Mouse (Mus musculus): Measurements from ENCODE around the gene Borcs7.
"Not testable (repeated sequence)": the region's sequence is repeated elsewhere in the genome, so short reads cannot be mapped to it uniquely, and the experiment has no call there.

The Borcs7 gene

DNA sequence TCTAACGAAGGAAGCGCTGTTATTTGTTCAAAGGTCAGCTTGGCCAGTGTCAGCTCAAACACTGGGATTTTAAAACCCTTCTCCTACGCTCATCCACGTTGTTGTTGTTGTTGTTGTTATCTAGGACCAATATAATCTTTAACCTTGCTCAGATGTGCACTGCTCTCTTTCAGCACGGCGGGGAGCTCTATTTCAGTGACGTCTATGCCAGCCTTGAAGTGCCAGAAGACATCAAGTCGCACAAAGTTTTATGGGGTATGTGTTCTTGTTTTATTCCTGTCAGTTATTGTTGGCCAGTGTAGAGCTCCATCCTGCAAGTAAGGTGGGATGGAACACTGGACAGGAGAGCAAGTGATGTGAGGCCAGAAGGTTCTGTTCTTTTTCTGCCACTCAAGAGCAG, 25.3 kb downstream of the Borcs7 start:
- DNase-seq = no peak

DNA sequence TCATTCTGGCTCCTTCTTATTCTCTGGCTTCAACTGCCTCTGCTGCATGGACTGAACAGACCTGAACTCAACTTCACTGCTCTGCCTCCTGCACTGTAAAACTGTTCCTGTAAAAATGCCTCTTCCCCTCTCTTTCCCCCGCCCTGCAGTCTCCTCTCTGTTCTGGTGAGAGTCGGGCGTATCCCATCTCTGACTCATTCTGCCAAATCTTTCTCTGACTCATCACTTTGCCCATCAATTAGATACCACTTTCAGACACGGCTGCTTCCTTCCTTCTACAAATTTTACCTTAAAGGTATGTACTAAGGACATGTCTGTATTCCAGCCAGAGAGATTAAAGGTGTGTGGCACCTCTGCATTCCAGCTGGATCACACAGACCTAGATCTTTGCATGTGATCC, 28.4 kb downstream of the Borcs7 start:
- no peak for DNase-seq

DNA sequence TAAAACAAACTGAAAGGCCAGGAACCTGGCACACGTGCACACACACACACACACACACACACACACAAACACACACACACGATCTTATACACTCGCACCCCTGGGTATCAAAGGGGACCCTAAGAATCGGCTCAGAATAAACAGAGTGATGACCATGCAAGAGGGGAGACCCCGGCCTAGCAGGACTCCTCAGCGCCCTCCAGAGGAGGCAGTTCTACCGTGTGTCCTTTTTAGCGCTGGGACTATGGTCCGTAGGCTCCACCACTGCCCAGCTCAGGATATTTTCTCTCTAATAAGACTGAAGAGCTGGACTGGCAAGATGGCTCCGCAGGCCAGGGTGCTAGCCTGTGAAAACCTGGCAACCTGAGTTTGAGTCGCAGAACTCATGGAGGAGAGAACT, 34.7 kb downstream of the Borcs7 start:
- no peak for DNase-seq

DNA sequence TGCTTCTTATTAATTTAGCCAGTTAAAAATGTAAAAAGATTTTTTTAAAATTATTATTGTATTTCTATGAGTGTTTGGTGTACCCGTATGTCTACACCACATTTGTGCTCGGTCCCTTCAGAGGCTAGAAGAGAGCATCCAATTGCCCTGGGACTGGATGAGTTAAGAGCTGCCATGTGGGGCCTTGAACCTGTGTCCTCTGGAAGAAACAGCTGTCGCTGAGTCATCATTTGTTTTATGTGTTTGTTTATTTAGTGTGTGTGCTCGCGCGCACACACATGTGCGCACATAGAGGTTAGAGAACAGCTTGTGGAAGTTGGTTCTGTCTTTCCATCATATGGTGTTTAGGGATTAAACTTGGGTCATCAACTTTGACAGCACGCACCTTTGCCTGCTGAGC, 36.4 kb downstream of the Borcs7 start:
- DNase-seq = no peak

DNA sequence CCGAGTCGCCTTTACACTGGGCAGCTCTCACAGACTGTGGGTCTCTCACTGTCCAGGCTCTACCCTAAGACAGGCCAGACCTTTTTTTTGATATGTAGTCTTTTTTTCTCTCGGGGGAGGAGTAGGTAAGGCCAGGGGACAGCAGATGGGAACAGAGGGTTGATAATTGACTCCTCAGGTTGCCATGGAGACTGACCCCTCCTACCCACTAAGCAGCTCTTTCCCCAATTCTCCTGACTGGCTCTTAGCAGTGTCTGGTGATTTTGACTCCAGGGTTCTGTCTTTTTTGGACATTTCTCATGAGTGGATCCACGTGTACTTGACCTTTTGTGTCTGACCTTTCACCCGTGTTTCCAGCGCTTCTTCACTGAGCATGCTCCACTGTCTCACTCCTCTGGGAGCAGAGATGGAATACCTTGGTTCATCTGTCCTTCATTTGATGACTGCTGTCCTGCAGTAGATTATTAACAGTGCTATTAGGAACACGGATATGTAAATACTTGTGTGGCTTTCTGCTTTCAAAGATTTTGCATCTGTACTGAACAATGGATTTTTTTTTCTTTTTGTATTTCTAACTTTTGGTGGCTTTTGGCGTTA, 37.5 kb downstream of the Borcs7 start:
- no peak for DNase-seq

DNA sequence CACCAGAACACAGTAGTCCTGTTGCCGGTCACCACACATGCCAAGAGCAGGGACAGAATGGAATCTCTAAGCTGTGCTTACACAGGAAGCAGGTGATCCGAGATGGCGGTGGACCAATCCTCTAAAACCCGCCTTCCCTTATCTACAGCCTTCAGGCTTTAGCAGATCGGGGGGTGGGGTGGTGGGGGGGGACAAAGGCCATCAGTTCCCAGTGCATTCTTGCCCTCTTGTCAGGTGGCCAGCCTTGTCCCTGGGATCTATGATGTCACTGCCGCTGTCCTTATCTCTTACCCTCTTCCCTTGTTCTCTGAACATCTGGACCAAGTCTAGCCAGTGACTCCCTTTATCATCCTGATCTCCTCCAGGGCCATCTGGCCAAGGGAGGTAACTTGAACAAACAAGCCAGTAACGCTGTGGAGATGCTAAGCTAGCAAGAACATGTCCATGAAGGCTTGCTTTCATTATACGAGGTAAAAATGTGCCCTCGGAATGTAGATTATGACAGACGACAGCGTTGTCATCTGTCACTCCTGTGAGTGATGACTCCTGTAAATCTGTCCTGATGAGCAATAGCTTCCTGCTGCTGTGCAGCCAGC, 38.3 kb downstream of the Borcs7 start:
- DNase-seq = no peak

DNA sequence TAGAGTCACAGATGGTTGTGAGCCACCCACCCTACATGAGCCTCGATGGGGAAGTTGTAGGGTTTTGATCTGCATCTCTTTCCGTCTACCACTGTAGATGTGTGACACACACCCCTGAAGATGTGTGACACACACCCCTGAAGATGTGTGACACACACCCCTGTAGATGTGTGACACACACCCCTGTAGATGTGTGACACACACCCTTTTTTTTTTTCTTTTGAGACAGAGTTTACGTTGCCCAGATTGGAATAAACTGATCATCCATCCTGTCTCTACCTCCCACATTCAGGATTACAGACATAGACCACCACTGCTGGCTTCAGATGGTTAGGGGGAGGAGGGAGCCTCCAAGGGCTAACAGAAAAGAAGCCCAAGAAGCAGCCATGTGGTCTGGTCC, 39.2 kb downstream of the Borcs7 start:
- no peak for DNase-seq

DNA sequence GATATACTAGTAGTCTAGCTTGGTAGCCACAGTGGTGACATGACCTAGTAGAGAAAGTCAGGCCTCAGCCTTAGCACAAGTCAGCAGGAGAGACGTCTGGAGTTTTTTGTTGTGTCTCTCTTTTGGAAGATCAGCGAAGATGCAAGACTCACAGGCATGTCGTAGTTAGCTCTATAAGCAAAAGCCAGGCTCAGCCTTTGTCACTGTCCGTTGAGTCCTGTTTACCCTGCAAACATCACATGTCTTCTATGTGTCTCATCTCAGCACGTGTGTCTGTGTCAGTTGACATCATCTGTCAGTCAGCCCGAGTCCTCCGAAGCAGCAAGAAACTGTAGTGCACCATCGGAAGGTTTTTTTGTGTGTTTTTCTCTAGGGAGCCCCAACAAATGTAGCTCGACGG, 41.6 kb downstream of the Borcs7 start:
- no peak for DNase-seq

DNA sequence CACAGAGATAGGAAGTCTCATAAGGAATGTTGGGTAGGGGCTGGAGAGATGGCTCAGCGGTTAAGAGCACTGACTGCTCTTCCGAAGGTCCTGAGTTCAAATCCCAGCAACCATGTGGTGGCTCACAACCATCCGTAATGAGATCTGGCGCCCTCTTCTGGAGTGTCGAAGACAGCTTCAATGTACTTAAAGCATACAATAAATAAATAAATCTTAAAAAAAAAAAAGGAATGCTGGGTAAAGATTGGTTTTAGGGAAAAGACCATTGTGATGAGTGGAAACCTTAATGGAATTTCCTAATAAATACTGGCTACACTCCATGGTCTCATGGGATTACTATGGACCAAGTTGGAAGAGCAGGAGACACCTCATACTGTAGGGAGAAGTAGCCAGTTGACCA, 43.0 kb downstream of the Borcs7 start:
- DNase-seq = not testable (repeated sequence)

DNA sequence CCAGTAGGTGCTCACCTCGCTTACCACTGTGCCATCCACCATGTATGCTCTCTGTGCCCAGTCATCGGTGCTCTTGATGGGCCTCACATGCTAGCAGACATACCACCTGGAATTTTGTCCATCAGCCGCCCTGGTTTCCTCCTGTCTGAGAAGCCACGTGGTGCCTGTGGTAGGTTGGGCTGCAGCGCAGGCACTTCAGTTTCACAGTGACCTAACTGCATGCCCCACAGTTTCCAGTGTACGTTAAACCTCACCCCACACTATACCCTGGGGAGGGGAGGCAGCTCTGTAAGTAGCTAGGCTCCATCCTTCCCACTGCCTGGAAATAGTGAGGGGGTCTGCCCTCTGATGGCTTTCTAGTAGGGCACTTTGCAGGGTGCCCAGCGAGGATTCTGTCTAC, 43.9 kb downstream of the Borcs7 start:
- DNase-seq = no peak

DNA sequence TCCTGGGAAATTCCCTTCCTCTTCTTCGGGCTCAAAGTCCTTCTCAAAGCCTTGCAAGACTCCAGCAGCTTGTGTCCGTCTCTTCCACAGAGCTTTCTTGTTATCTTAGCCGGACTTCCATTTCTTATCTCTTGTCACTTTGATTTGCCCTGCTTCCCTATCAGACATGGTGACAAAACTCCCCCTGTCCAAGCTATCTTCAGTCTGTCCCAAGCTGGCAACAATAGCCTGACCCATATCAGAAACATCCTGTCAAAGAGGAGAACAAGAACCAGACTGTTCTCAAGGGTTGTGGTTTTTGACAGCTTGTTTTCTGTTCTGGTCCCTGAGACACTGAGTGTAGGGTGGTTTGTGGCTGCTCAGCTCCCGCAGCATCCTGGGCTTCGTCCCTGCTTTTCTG, 45.5 kb downstream of the Borcs7 start:
- no peak for DNase-seq

DNA sequence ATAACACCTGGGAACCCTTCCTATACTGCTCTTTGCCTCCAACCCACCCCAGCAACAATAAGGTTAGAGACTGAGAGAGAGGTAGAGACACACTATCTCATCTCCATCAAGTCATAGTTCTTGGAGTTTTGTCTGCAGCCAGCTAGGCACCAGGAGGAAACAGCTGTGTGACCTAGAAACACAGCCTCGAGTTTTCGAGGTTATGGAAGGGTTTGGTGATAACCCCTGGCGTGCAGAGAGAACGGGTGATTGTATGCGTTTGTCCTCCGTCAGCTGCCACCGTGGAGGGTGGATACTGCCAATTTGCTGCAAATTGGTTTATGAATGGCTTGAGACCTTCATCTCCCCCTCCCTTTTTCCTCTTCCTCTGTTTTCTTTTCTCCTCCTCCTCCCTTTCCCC, 47.4 kb downstream of the Borcs7 start:
- DNase-seq = peak; percentile 32 to 59

DNA sequence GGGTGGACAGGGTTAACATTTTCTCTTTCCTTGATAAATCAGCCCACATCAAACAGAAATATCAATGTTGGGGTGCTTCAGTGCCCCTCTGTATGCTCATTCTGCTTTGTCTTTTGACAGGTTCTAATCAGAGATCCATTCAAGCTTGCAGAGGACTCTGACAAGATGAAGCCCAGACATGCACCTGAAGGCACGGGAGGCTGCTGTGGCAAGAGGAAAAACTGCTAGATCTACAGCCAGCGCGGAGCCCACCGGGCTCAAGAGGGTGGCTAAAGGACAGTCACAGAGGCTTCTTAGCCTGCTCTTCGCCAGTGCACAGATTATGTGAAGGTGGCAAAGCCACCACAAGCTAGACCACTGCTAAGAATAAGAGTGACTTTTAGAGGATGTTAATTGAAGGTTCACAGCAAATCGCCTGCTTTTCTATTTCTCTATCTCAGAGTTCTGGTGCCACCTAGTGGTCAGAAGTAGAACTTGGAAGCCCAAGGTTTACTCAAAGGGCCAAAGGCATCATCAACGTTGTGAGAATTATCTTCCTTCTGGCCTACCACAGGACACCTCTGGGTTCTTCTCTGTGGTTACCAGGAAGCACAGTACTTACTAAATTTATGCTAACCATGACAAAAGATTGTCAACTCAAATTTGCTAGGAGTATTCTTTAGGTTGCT, 50.8 kb downstream of the Borcs7 start:
- DNase-seq = peak; percentile 37 to 51

DNA sequence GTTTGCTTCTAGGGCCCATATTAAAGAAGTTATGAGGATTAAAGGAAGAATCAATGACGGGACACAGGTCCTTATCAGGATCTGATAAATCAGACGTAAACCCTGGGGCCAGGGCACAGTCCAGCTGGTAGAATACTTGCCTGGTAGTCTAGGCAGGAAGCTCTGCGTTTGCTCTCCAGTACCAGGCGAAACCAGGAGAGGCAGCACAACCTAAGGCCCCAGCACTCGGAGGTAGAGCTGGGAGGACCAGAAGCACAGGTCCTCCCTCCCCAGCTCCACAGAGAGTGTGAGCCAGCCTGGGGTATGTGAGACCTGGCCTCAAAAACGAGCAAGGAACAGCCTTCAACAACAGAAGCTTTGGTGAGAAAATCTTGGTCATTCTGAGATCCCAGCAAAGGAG, 51.9 kb downstream of the Borcs7 start:
- no peak for DNase-seq

DNA sequence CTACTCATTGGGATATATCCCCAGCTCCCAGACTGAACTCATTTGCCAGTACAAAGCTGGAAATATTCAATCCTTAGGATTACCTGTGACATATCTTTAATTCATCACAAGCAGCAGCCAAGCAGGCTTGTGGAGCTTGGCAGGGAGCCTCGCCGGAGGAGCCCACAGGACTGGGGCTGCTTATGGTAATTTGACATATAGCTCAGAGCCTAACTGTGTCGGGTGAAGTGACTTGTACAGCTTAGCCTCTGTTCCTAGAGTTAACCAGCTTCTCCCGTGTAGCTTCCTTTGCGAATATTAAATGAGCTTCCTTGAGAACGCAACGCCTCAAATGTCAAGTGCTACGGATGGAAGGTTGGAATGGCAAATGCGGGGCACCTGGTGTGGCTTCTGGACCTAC, 55.0 kb downstream of the Borcs7 start:
- no peak for DNase-seq

DNA sequence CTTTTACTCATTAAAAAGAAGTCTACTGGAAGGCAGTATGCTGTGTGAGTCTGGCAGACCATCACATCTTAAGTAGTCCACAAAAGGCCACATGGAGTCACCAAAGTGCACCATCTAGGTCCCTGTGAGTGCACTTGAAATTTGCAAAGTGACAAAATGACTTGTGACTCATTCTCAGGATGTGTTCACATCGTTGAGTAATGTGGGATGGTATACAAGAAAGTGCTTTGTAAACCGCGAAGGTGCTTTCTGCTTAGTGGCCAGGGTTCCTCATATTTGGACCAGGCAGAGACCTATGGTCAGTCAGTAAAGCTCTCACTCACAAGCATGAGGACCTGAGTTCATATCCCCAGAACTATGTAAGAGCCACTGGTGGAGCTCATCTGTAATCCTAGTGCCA, 58.1 kb downstream of the Borcs7 start:
- DNase-seq = no peak

DNA sequence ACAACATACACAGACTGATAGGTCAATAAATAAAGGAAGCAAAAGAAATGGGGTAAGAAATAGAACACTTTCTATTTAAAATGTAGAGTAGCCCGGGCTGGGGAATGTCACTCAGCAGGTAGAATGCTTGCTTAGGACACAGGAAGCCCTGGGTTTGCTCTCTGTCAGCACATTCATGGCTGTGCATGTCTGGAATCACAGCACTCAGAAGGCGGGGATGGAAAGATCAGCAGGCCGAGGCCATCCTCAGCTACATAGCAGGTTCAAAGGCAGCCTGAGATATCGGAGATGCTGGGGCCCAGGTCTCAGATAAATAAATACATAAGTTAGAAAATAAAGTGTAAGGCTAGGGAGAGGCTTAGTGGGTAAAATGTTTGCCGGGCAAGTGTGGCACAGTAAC, 62.5 kb downstream of the Borcs7 start:
- no peak for DNase-seq
